Mouse (Mus musculus): ENCODE results near the gene Eif5b. TPM values are rescaled to one million over a fixed set of nuclear protein-coding genes. Genes with fewer than 3 reads are reported as not detected.
A peak's percentile ranks its signal among the peaks of the same experiment; 100 is the strongest.
"Not testable (repeated sequence)": the region's sequence is repeated elsewhere in the genome, so short reads cannot be mapped to it uniquely, and the experiment has no call there.

The Eif5b gene
- polyA plus RNA-seq, 1 experiment from 2014 or later, result 32.1 TPM

- Histone ChIP-seq H3K9me3 (ENCODE audit: control insufficient read depth, low read length) (no peaks in the 10 kb centered on the region), H3K36me3 (ENCODE audit: control insufficient read depth, insufficient read depth, low read length) (no peaks in the 10 kb centered on the region), H3K9ac (ENCODE audit: low read length) (no peak overlapping the region), H3K27me3 (ENCODE audit: control insufficient read depth, insufficient read depth, low read length) (no peaks in the 10 kb centered on the region), H3K27ac (replicated peaks; ENCODE audit: low read depth, low read length) (no peak overlapping the region), H3K4me1 (ENCODE audit: control insufficient read depth, insufficient read depth, low read length) (no peaks in the 10 kb centered on the region), H3K4me2 (ENCODE audit: low read depth, severe bottlenecking) (no peak overlapping the region), H3K4me3 (ENCODE audit: low read depth, low read length) (no peak overlapping the region)
- DNase-seq (ENCODE audit: low spot score) (no peak), ATAC-seq (ENCODE audit: insufficient number of reproducible peaks, low FRiP score, low TSS enrichment, low read depth) (no peak)
- WGBS, result 60% methylated on average over 10 of the region's 10 CpGs
These were observed 32.2 kb upstream of the Eif5b start for GRCm38 (mm10) chr1:37965571-37965970.

DNA sequence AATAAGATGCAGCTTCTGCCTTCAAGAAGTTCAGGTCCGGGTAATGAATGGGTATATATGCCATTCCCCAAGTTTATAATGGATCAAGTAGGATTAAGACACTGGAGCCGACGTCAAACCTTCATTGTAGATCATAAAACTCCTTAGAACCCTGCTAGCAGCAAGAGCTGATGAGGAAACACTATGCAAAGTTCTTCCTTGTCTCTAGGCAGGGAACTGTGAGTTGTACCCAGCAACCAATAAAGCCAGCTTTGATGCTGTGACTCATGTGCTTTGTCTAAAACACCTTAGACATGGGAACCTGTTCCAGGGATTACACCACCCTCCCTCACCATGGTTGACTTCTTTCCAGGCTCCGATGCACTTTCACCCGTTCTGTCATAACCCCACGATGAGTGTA, 29.1 kb upstream of the Eif5b start:
- H3K9me3 ChIP-seq (ENCODE audit: control insufficient read depth, low read length), result no peaks in the 10 kb centered on the region
- no peak overlapping the region for H3K9ac ChIP-seq (ENCODE audit: low read length)
- no peaks in the 10 kb centered on the region for H3K27me3 ChIP-seq (ENCODE audit: control insufficient read depth, insufficient read depth, low read length)
- no peak overlapping the region for H3K27ac ChIP-seq (replicated peaks; ENCODE audit: low read depth, low read length)
- DNase-seq (ENCODE audit: low spot score) (no peak), ATAC-seq (ENCODE audit: insufficient number of reproducible peaks, low FRiP score, low TSS enrichment, low read depth) (no peak)
- H3K36me3 ChIP-seq (ENCODE audit: control insufficient read depth, insufficient read depth, low read length), result no peaks in the 10 kb centered on the region
- 83% methylated on average over 6 of the region's 6 CpGs for WGBS
- no peaks in the 10 kb centered on the region for H3K4me1 ChIP-seq (ENCODE audit: control insufficient read depth, insufficient read depth, low read length)
- H3K4me3 ChIP-seq (ENCODE audit: low read depth, low read length), result no peak overlapping the region
- no peak overlapping the region for H3K4me2 ChIP-seq (ENCODE audit: low read depth, severe bottlenecking)

- H3K9me3 ChIP-seq (ENCODE audit: control insufficient read depth, low read length), result no peaks in the 10 kb centered on the region
- DNase-seq (ENCODE audit: low spot score) (no peak), ATAC-seq (ENCODE audit: insufficient number of reproducible peaks, low FRiP score, low TSS enrichment, low read depth) (no peak)
- H3K27ac ChIP-seq (replicated peaks; ENCODE audit: low read depth, low read length), result no peak overlapping the region
- no peak overlapping the region for H3K4me2 ChIP-seq (ENCODE audit: low read depth, severe bottlenecking)
- no peak overlapping the region for H3K4me3 ChIP-seq (ENCODE audit: low read depth, low read length)
- H3K4me1 ChIP-seq (ENCODE audit: control insufficient read depth, insufficient read depth, low read length), result no peaks in the 10 kb centered on the region
- no peak overlapping the region for H3K9ac ChIP-seq (ENCODE audit: low read length)
- 74% methylated on average over 4 of the region's 4 CpGs for WGBS
- H3K36me3 ChIP-seq (ENCODE audit: control insufficient read depth, insufficient read depth, low read length), result no peaks in the 10 kb centered on the region
- H3K27me3 ChIP-seq (ENCODE audit: control insufficient read depth, insufficient read depth, low read length), result no peaks in the 10 kb centered on the region
These were observed 26.3 kb upstream of the Eif5b start for GRCm38 (mm10) chr1:37971520-37971919.

DNA sequence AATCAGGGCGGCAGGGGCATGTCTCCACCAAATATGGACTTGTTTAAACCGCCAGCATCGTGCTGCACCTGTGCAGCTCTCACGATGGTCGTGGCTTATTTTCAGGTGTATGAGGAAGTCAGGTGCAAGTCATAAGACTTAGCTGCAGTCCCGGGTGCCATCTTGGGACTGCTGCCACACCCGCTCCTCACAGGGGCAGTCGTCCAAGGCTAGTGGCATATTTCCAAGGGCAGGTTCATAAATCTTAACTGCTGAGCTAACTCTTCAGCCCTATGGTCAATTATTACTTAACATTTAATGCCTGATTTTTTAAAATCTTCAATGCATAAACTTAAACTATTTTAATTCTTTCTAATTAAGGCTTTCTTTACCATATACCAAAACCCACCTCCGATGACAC, 21.1 kb upstream of the Eif5b start:
- H3K27me3 ChIP-seq (ENCODE audit: control insufficient read depth, insufficient read depth, low read length); H3K4me1 ChIP-seq (ENCODE audit: control insufficient read depth, insufficient read depth, low read length); H3K4me3 ChIP-seq (ENCODE audit: low read depth, low read length); DNase-seq (ENCODE audit: low spot score); H3K36me3 ChIP-seq (ENCODE audit: control insufficient read depth, insufficient read depth, low read length); H3K9me3 ChIP-seq (ENCODE audit: control insufficient read depth, low read length); ATAC-seq (ENCODE audit: insufficient number of reproducible peaks, low FRiP score, low TSS enrichment, low read depth); H3K9ac ChIP-seq (ENCODE audit: low read length); H3K27ac ChIP-seq (replicated peaks; ENCODE audit: low read depth, low read length); H3K4me2 ChIP-seq (ENCODE audit: low read depth, severe bottlenecking): not testable (repeated sequence)
- WGBS, result 67% methylated on average over 9 of the region's 9 CpGs

DNA sequence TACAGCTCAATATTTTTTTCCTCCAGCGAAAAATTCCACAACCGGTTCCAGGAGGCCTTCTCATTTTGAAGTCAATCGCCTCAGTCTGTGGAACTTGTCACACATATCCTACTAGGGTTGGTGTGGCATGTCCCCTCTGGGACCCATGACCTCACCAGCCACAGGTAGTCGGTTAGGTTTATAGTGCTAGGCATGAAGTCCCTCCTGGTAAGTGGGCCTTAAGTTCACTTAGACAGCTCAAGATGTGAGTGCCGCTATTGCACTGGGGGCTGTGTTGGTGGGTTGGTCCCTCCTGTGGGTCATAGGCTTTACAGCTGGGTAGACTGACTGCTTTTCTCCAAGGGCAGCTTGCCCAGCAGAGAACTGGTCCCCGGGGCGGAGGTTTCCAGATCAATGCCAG, 20.5 kb upstream of the Eif5b start:
- 85% methylated on average over 7 of the region's 7 CpGs for WGBS
- ATAC-seq (ENCODE audit: insufficient number of reproducible peaks, low FRiP score, low TSS enrichment, low read depth), result no peak

DNA sequence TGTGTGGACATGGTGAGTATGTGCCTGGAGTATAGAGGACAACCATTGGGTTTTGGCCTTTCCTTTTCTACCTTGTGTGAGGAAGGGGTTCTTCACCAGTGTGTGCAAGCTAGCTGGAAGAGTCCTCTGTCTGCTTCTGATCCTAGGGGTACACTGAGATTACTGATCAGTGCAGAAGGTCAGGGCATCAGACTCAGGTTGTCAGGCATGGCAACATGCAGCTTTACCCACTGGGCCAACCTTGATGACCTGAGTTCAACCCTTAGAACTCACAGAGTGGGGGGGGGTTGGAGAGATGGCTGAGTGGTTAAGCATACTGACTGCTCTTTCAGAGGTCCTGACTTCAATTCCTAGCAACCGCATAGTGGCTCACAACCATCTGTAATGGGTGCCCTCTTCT, 13.5 kb upstream of the Eif5b start:
- no peak overlapping the region for H3K9ac ChIP-seq (ENCODE audit: low read length)
- 97% methylated on average over 1 of the region's 1 CpGs for WGBS
- no peak overlapping the region for H3K4me2 ChIP-seq (ENCODE audit: low read depth, severe bottlenecking)
- H3K27me3 ChIP-seq (ENCODE audit: control insufficient read depth, insufficient read depth, low read length), result no peaks in the 10 kb centered on the region
- peaks cover 15% of the 10 kb centered on the region for H3K36me3 ChIP-seq (ENCODE audit: control insufficient read depth, insufficient read depth, low read length)
- DNase-seq (ENCODE audit: low spot score) (no peak), ATAC-seq (ENCODE audit: insufficient number of reproducible peaks, low FRiP score, low TSS enrichment, low read depth) (no peak)
- H3K4me1 ChIP-seq (ENCODE audit: control insufficient read depth, insufficient read depth, low read length), result no peaks in the 10 kb centered on the region
- no peak overlapping the region for H3K27ac ChIP-seq (replicated peaks; ENCODE audit: low read depth, low read length)
- no peak overlapping the region for H3K4me3 ChIP-seq (ENCODE audit: low read depth, low read length)
- H3K9me3 ChIP-seq (ENCODE audit: control insufficient read depth, low read length), result no peaks in the 10 kb centered on the region

More for the DNA sequence above, 20.5 kb upstream of the Eif5b start:
- Histone ChIP-seq H3K9me3 (ENCODE audit: control insufficient read depth, low read length) (no peaks in the 10 kb centered on the region), H3K36me3 (ENCODE audit: control insufficient read depth, insufficient read depth, low read length) (no peaks in the 10 kb centered on the region), H3K9ac (ENCODE audit: low read length) (no peak overlapping the region), H3K4me1 (ENCODE audit: control insufficient read depth, insufficient read depth, low read length) (no peaks in the 10 kb centered on the region), H3K4me3 (ENCODE audit: low read depth, low read length) (no peak overlapping the region), H3K4me2 (ENCODE audit: low read depth, severe bottlenecking) (no peak overlapping the region), H3K27ac (replicated peaks; ENCODE audit: low read depth, low read length) (no peak overlapping the region), H3K27me3 (ENCODE audit: control insufficient read depth, insufficient read depth, low read length) (no peaks in the 10 kb centered on the region)
- no peak for DNase-seq (ENCODE audit: low spot score)

GRCm38 (mm10) chr1:37985764-37986323, 12.0 kb upstream of the Eif5b start:
- 82% methylated on average over 9 of the region's 9 CpGs for WGBS
- peaks cover 19% of the 10 kb centered on the region for H3K36me3 ChIP-seq (ENCODE audit: control insufficient read depth, insufficient read depth, low read length)
- DNase-seq (ENCODE audit: low spot score), result peak; percentile 33

GRCm38 (mm10) chr1:37987856-37988255, 10.0 kb upstream of the Eif5b start:
- DNase-seq (ENCODE audit: low spot score), result no peak
- Histone ChIP-seq H3K9me3 (ENCODE audit: control insufficient read depth, low read length) (no peaks in the 10 kb centered on the region), H3K36me3 (ENCODE audit: control insufficient read depth, insufficient read depth, low read length) (peaks cover 26% of the 10 kb centered on the region), H3K27ac (replicated peaks; ENCODE audit: low read depth, low read length) (no peak overlapping the region), H3K4me1 (ENCODE audit: control insufficient read depth, insufficient read depth, low read length) (no peaks in the 10 kb centered on the region), H3K4me2 (ENCODE audit: low read depth, severe bottlenecking) (no peak overlapping the region), H3K9ac (ENCODE audit: low read length) (no peak overlapping the region), H3K27me3 (ENCODE audit: control insufficient read depth, insufficient read depth, low read length) (no peaks in the 10 kb centered on the region), H3K4me3 (ENCODE audit: low read depth, low read length) (no peak overlapping the region)
- WGBS, result 95% methylated on average over 5 of the region's 5 CpGs
- no peak for ATAC-seq (ENCODE audit: insufficient number of reproducible peaks, low FRiP score, low TSS enrichment, low read depth)

More at GRCm38 (mm10) chr1:37985764-37986323, 12.0 kb upstream of the Eif5b start:
- Histone ChIP-seq H3K9me3 (ENCODE audit: control insufficient read depth, low read length) (no peaks in the 10 kb centered on the region), H3K4me1 (ENCODE audit: control insufficient read depth, insufficient read depth, low read length) (no peaks in the 10 kb centered on the region), H3K27me3 (ENCODE audit: control insufficient read depth, insufficient read depth, low read length) (no peaks in the 10 kb centered on the region), H3K9ac (ENCODE audit: low read length) (no peak overlapping the region), H3K27ac (replicated peaks; ENCODE audit: low read depth, low read length) (no peak overlapping the region), H3K4me2 (ENCODE audit: low read depth, severe bottlenecking) (no peak overlapping the region), H3K4me3 (ENCODE audit: low read depth, low read length) (no peak overlapping the region)
- no peak for ATAC-seq (ENCODE audit: insufficient number of reproducible peaks, low FRiP score, low TSS enrichment, low read depth)

GRCm38 (mm10) chr1:37996226-37996625, 1.6 kb upstream of the Eif5b start:
- Histone ChIP-seq H3K4me2 (ENCODE audit: low read depth, severe bottlenecking) (peak overlapping the region; percentile 86), H3K9me3 (ENCODE audit: control insufficient read depth, low read length) (no peaks in the 10 kb centered on the region), H3K27ac (replicated peaks; ENCODE audit: low read depth, low read length) (no peak overlapping the region), H3K4me1 (ENCODE audit: control insufficient read depth, insufficient read depth, low read length) (peaks cover 12% of the 10 kb centered on the region), H3K27me3 (ENCODE audit: control insufficient read depth, insufficient read depth, low read length) (no peaks in the 10 kb centered on the region), H3K4me3 (ENCODE audit: low read depth, low read length) (peak overlapping the region; percentile 92), H3K9ac (ENCODE audit: low read length) (peak overlapping the region; percentile 87), H3K36me3 (ENCODE audit: control insufficient read depth, insufficient read depth, low read length) (peaks cover 13% of the 10 kb centered on the region)
- DNase-seq (ENCODE audit: low spot score), result no peak
- no peak for ATAC-seq (ENCODE audit: insufficient number of reproducible peaks, low FRiP score, low TSS enrichment, low read depth)
- WGBS, result 47% methylated on average over 3 of the region's 3 CpGs
